Mouse (Mus musculus) frontal cortex, postnatal 36 days (tissue): ENCODE results near the gene Usp49.
"Not testable (repeated sequence)": the region's sequence is repeated elsewhere in the genome, so short reads cannot be mapped to it uniquely, and the experiment has no call there.

Experiments used
- DNase-seq, 2 experiments: peaks; one replicate each; pipeline ENCODE4 v3.0.0; 2022; ENCODE audit warnings: low spot score in 2 of 2

Usp49 gene

GRCm38 (mm10) chr17:47648966-47649365 is 18.5 kb downstream of the Usp49 start:
- no peak for DNase-seq

GRCm38 (mm10) chr17:47651953-47652352 is 21.5 kb downstream of the Usp49 start:
- DNase-seq, result no peak

- DNase-seq, result not testable (repeated sequence)
These were observed 23.9 kb downstream of the Usp49 start for GRCm38 (mm10) chr17:47654346-47654745.

GRCm38 (mm10) chr17:47655697-47656096 is 25.2 kb downstream of the Usp49 start:
- no peak for DNase-seq

- DNase-seq, result no peak
These were observed 27.4 kb downstream of the Usp49 start for GRCm38 (mm10) chr17:47657901-47658300.

GRCm38 (mm10) chr17:47658741-47659243 is 28.3 kb downstream of the Usp49 start:
- DNase-seq, result no peak

GRCm38 (mm10) chr17:47663009-47663713 is 32.7 kb downstream of the Usp49 start:
- no peak for DNase-seq

- DNase-seq, result no peak
These were observed 34.0 kb downstream of the Usp49 start for GRCm38 (mm10) chr17:47664474-47664873.

GRCm38 (mm10) chr17:47669166-47669565 is 38.7 kb downstream of the Usp49 start:
- no peak for DNase-seq

GRCm38 (mm10) chr17:47671988-47672310 is 41.5 kb downstream of the Usp49 start:
- DNase-seq, result no peak

GRCm38 (mm10) chr17:47672311-47673111 is 42.0 kb downstream of the Usp49 start:
- peak; percentile 53 to 54 for DNase-seq

- DNase-seq, result peak; percentile 74 to 86
These were observed 46.1 kb downstream of the Usp49 start for GRCm38 (mm10) chr17:47676581-47676980.

GRCm38 (mm10) chr17:47678238-47678637 is 47.7 kb downstream of the Usp49 start:
- DNase-seq, result no peak

GRCm38 (mm10) chr17:47678702-47679101 is 48.2 kb downstream of the Usp49 start:
- no peak for DNase-seq

GRCm38 (mm10) chr17:47682836-47683235 is 52.3 kb downstream of the Usp49 start:
- no peak for DNase-seq

GRCm38 (mm10) chr17:47687409-47688343 is 57.2 kb downstream of the Usp49 start:
- peak; percentile 93 to 97 for DNase-seq

- DNase-seq, result no peak
These were observed 57.8 kb downstream of the Usp49 start, which contains the start of gene Tomm6 for GRCm38 (mm10) chr17:47688344-47688607. Gene Tomm6, minus strand, starts transcription at chr17:47688386.

GRCm38 (mm10) chr17:47688608-47689575 is 58.4 kb downstream of the Usp49 start, which contains the start of gene Frs3:
Gene Frs3, plus strand, starts transcription at chr17:47689030.
- DNase-seq, result peak; percentile 78

GRCm38 (mm10) chr17:47689894-47690293 is 59.4 kb downstream of the Usp49 start:
- no peak for DNase-seq

- no peak for DNase-seq
These were observed 61.2 kb downstream of the Usp49 start for GRCm38 (mm10) chr17:47691650-47692049.
